Mouse (Mus musculus): ENCODE results near the gene Wtap. TPM values are rescaled to one million over a fixed set of nuclear protein-coding genes. Genes with fewer than 3 reads are reported as not detected.
"Not testable (repeated sequence)": the region's sequence is repeated elsewhere in the genome, so short reads cannot be mapped to it uniquely, and the experiment has no call there.

Wtap gene
- 151 and 158 TPM in 2 replicates for polyA plus RNA-seq (2014; fragmentation: Nextera tagmentation; extraction: Ambion mirVana)

GRCm38 (mm10) chr17:12994069-12994468 lies at the start of gene Wtap:
Gene Wtap (minus strand): TSS chr17:12994169.
- DNase-seq (ENCODE audit: low spot score) (no peak), ATAC-seq (replicated peaks; ENCODE audit: insufficient number of reproducible peaks, low FRiP score, low TSS enrichment, low read depth) (no peak)
- no peaks in the 10 kb centered on the region for H3K9me3 ChIP-seq (replicated peaks; ENCODE audit: control insufficient read depth, low read length)
- H3K27ac ChIP-seq (replicated peaks; ENCODE audit: low read depth, low read length), result no peak within 1 kb of the TSS
- no peaks in the 10 kb centered on the region for H3K27me3 ChIP-seq (ENCODE audit: control insufficient read depth, insufficient read depth, low read length)
- no peak within 1 kb of the TSS for H3K9ac ChIP-seq (replicated peaks; ENCODE audit: low read length)
- H3K4me2 ChIP-seq (ENCODE audit: low read depth, low read length), result peak within 1 kb of the TSS; percentile 35
- 70% methylated on average over 1 of the region's 1 CpGs for WGBS
- H3K36me3 ChIP-seq (replicated peaks; ENCODE audit: control insufficient read depth, insufficient read depth, low read depth, low read length), result no peaks in the 10 kb centered on the region
- H3K4me1 ChIP-seq (ENCODE audit: control insufficient read depth, insufficient read depth, low read length), result no peaks in the 10 kb centered on the region
- H3K4me3 ChIP-seq (ENCODE audit: low read depth, low read length), result peak within 1 kb of the TSS; percentile 96

GRCm38 (mm10) chr17:13036627-13037192 lies 42.7 kb upstream of the Wtap start:
- H3K4me3 ChIP-seq (ENCODE audit: low read depth, low read length); H3K27ac ChIP-seq (replicated peaks; ENCODE audit: low read depth, low read length); H3K4me1 ChIP-seq (ENCODE audit: control insufficient read depth, insufficient read depth, low read length); H3K9ac ChIP-seq (replicated peaks; ENCODE audit: low read length); DNase-seq (ENCODE audit: low spot score); H3K9me3 ChIP-seq (replicated peaks; ENCODE audit: control insufficient read depth, low read length); ATAC-seq (replicated peaks; ENCODE audit: insufficient number of reproducible peaks, low FRiP score, low TSS enrichment, low read depth); H3K4me2 ChIP-seq (ENCODE audit: low read depth, low read length); H3K27me3 ChIP-seq (ENCODE audit: control insufficient read depth, insufficient read depth, low read length); H3K36me3 ChIP-seq (replicated peaks; ENCODE audit: control insufficient read depth, insufficient read depth, low read depth, low read length): not testable (repeated sequence)
- WGBS, result 100% methylated on average over 3 of the region's 12 CpGs

GRCm38 (mm10) chr17:13013316-13013715 lies 19.3 kb upstream of the Wtap start:
- Histone ChIP-seq H3K4me3 (ENCODE audit: low read depth, low read length) (no peak overlapping the region), H3K9ac (replicated peaks; ENCODE audit: low read length) (no peak overlapping the region), H3K27me3 (ENCODE audit: control insufficient read depth, insufficient read depth, low read length) (no peaks in the 10 kb centered on the region), H3K36me3 (replicated peaks; ENCODE audit: control insufficient read depth, insufficient read depth, low read depth, low read length) (no peaks in the 10 kb centered on the region; the same call in 1 of the 2 replicates), H3K9me3 (replicated peaks; ENCODE audit: control insufficient read depth, low read length) (no peaks in the 10 kb centered on the region), H3K4me1 (ENCODE audit: control insufficient read depth, insufficient read depth, low read length) (no peaks in the 10 kb centered on the region), H3K4me2 (ENCODE audit: low read depth, low read length) (no peak overlapping the region), H3K27ac (replicated peaks; ENCODE audit: low read depth, low read length) (no peak overlapping the region)
- ATAC-seq (replicated peaks; ENCODE audit: insufficient number of reproducible peaks, low FRiP score, low TSS enrichment, low read depth), result no peak
- WGBS, result 77% methylated on average over 3 of the region's 3 CpGs
- DNase-seq (ENCODE audit: low spot score), result no peak

- DNase-seq (ENCODE audit: low spot score), result peak; percentile 74
- Histone ChIP-seq H3K4me2 (ENCODE audit: low read depth, low read length) (no peak overlapping the region), H3K4me3 (ENCODE audit: low read depth, low read length) (no peak overlapping the region), H3K27me3 (ENCODE audit: control insufficient read depth, insufficient read depth, low read length) (no peaks in the 10 kb centered on the region), H3K36me3 (replicated peaks; ENCODE audit: control insufficient read depth, insufficient read depth, low read depth, low read length) (no peaks in the 10 kb centered on the region), H3K4me1 (ENCODE audit: control insufficient read depth, insufficient read depth, low read length) (no peaks in the 10 kb centered on the region), H3K9ac (replicated peaks; ENCODE audit: low read length) (no peak overlapping the region), H3K27ac (replicated peaks; ENCODE audit: low read depth, low read length) (no peak overlapping the region), H3K9me3 (replicated peaks; ENCODE audit: control insufficient read depth, low read length) (no peaks in the 10 kb centered on the region)
- 28% methylated on average over 3 of the region's 3 CpGs for WGBS
- ATAC-seq (replicated peaks; ENCODE audit: insufficient number of reproducible peaks, low FRiP score, low TSS enrichment, low read depth), result no peak
Measured at GRCm38 (mm10) chr17:13009887-13010286, 15.9 kb upstream of the Wtap start.

- H3K4me3 ChIP-seq (ENCODE audit: low read depth, low read length), result peak overlapping the region; percentile 81
- WGBS, result 3% methylated on average over 10 of the region's 10 CpGs
- H3K27me3 ChIP-seq (ENCODE audit: control insufficient read depth, insufficient read depth, low read length), result no peaks in the 10 kb centered on the region
- no peak for ATAC-seq (replicated peaks; ENCODE audit: insufficient number of reproducible peaks, low FRiP score, low TSS enrichment, low read depth)
- no peak for DNase-seq (ENCODE audit: low spot score)
- peak overlapping the region; percentile 89 for H3K4me2 ChIP-seq (ENCODE audit: low read depth, low read length)
- H3K4me1 ChIP-seq (ENCODE audit: control insufficient read depth, insufficient read depth, low read length), result no peaks in the 10 kb centered on the region
- H3K9ac ChIP-seq (replicated peaks; ENCODE audit: low read length), result peak overlapping the region; percentile 69
- H3K9me3 ChIP-seq (replicated peaks; ENCODE audit: control insufficient read depth, low read length), result no peaks in the 10 kb centered on the region
- no peak overlapping the region for H3K27ac ChIP-seq (replicated peaks; ENCODE audit: low read depth, low read length)
- no peaks in the 10 kb centered on the region for H3K36me3 ChIP-seq (replicated peaks; ENCODE audit: control insufficient read depth, insufficient read depth, low read depth, low read length)
Measured at GRCm38 (mm10) chr17:13008528-13008927, 14.6 kb upstream of the Wtap start.

- Histone ChIP-seq H3K4me1 (ENCODE audit: control insufficient read depth, insufficient read depth, low read length) (no peaks in the 10 kb centered on the region), H3K27ac (replicated peaks; ENCODE audit: low read depth, low read length) (peak overlapping the region; percentile 70), H3K4me2 (ENCODE audit: low read depth, low read length) (peak overlapping the region; percentile 89), H3K9ac (replicated peaks; ENCODE audit: low read length) (peak overlapping the region; percentile 69), H3K36me3 (replicated peaks; ENCODE audit: control insufficient read depth, insufficient read depth, low read depth, low read length) (no peaks in the 10 kb centered on the region), H3K4me3 (ENCODE audit: low read depth, low read length) (peak overlapping the region; percentile 81), H3K9me3 (replicated peaks; ENCODE audit: control insufficient read depth, low read length) (no peaks in the 10 kb centered on the region), H3K27me3 (ENCODE audit: control insufficient read depth, insufficient read depth, low read length) (no peaks in the 10 kb centered on the region)
- ATAC-seq (replicated peaks; ENCODE audit: insufficient number of reproducible peaks, low FRiP score, low TSS enrichment, low read depth) (peak; percentile 98), DNase-seq (ENCODE audit: low spot score) (peak; percentile 97)
- 0% methylated on average over 69 of the region's 76 CpGs for WGBS
Measured at GRCm38 (mm10) chr17:13007730-13008425, 13.9 kb upstream of the Wtap start.

- H3K27me3 ChIP-seq (ENCODE audit: control insufficient read depth, insufficient read depth, low read length), result no peaks in the 10 kb centered on the region
- no peaks in the 10 kb centered on the region for H3K4me1 ChIP-seq (ENCODE audit: control insufficient read depth, insufficient read depth, low read length)
- no peak for DNase-seq (ENCODE audit: low spot score)
- H3K4me3 ChIP-seq (ENCODE audit: low read depth, low read length), result peak overlapping the region; percentile 81
- no peak overlapping the region for H3K9ac ChIP-seq (replicated peaks; ENCODE audit: low read length)
- no peaks in the 10 kb centered on the region for H3K36me3 ChIP-seq (replicated peaks; ENCODE audit: control insufficient read depth, insufficient read depth, low read depth, low read length)
- WGBS, result 47% methylated on average over 5 of the region's 5 CpGs
- ATAC-seq (replicated peaks; ENCODE audit: insufficient number of reproducible peaks, low FRiP score, low TSS enrichment, low read depth), result no peak
- H3K9me3 ChIP-seq (replicated peaks; ENCODE audit: control insufficient read depth, low read length), result no peaks in the 10 kb centered on the region
- peak overlapping the region; percentile 89; the same call in 1 of the 2 replicates for H3K4me2 ChIP-seq (ENCODE audit: low read depth, low read length)
- no peak overlapping the region for H3K27ac ChIP-seq (replicated peaks; ENCODE audit: low read depth, low read length)
Measured at GRCm38 (mm10) chr17:13006984-13007383, 13.0 kb upstream of the Wtap start.

- not testable (repeated sequence) for DNase-seq (ENCODE audit: low spot score); H3K36me3 ChIP-seq (replicated peaks; ENCODE audit: control insufficient read depth, insufficient read depth, low read depth, low read length); H3K27me3 ChIP-seq (ENCODE audit: control insufficient read depth, insufficient read depth, low read length); H3K9ac ChIP-seq (replicated peaks; ENCODE audit: low read length); H3K4me1 ChIP-seq (ENCODE audit: control insufficient read depth, insufficient read depth, low read length); ATAC-seq (replicated peaks; ENCODE audit: insufficient number of reproducible peaks, low FRiP score, low TSS enrichment, low read depth); H3K9me3 ChIP-seq (replicated peaks; ENCODE audit: control insufficient read depth, low read length)
- Histone ChIP-seq H3K4me2 (ENCODE audit: low read depth, low read length) (peak within 1 kb of the TSS; percentile 89), H3K4me3 (ENCODE audit: low read depth, low read length) (peak within 1 kb of the TSS; percentile 81), H3K27ac (replicated peaks; ENCODE audit: low read depth, low read length) (peak within 1 kb of the TSS; percentile 70; the same call in 1 of the 2 replicates)
- 89% methylated on average over 2 of the region's 2 CpGs for WGBS
Measured at GRCm38 (mm10) chr17:13006546-13006945, 12.6 kb upstream of the Wtap start, which contains the start of gene Sod2. Gene Sod2 (plus strand): TSS chr17:13006846.
